Mouse (Mus musculus): Measurements from ENCODE around the gene D10Jhu81e.

DNA sequence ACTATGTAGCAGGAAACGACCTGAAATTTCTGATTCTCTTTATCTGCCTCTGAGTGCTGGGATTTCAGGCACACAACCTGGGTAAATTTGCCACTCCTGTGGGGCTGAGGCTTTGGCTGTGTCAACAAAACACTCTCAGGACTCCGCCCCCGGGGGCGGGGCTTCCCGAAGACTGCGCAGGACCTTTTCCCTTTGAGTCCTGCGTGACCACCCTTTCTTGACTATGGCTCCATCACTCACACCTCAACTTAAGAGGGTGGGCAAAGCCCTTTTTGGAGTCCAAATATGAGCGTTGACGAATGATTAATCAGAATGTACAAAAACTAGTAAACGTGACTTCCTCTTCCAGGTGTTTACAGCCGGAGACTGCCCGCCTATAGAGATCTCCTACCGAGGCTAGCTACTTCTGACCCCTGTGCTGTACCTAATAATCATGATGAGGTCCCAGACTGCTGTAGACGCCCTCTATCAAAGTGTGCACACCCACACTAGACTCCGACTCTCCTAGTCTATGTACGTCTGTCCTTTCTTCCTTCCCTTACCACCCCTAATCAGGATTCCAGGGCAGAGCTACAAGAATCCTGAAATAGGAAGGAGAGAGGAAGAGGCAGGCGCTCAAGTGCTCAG lies 10.2 kb downstream of the D10Jhu81e start:
- TF ChIP-seq EP300 (IDR thresholded peaks at IDR 0.05; ENCODE audit: low read depth) (no peak), CTCF (IDR thresholded peaks at IDR 0.05; ENCODE audit: low read depth) (no peak)
